Mouse (Mus musculus) ES-Bruce4 (cell line): ENCODE results near the gene Mad2l1bp.

Experiments
- CTCF ChIP-seq: IDR thresholded peaks from one replicate; pipeline ENCODE4 v1.8.1; 2011; ENCODE audit warnings: low read depth, low read length
- EP300 ChIP-seq: IDR thresholded peaks from 2 replicates; pipeline ENCODE4 v1.6.1; 2011; ENCODE audit warnings: low read depth, low read length; ENCODE audit not compliant: insufficient read depth
- POLR2A ChIP-seq: IDR thresholded peaks from one replicate; pipeline ENCODE4 v1.8.1; 2011; ENCODE audit warnings: low read length; ENCODE audit not compliant: insufficient read depth

GRCm38 (mm10) chr17:46129741-46130498, 23.4 kb downstream of the Mad2l1bp start:
- TF ChIP-seq CTCF, result no peak
- TF ChIP-seq POLR2A, result no peak
- TF ChIP-seq EP300, result no peak
